10 mouse cellular contexts compared by ENCODE assay signal in the genomic region with DNA sequence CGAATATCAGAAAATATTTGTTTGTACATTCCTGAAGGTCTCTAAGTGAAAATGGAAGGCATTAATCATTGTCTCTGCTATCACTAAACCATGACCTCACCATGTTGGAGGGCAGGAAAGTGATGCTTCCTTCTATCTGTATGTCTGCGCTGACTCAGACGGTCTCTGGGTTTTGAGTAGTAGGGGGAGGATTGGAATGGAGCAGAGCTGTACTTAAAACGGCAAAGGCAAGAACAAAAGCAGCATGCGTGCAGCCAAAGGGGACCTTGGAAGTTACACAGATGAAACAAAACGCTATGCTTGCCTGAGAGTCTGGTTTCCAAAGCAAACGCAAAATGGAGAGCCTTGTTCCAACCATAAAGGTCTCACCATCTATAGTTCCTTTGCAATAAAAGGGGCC. TPM values are rescaled to one million over a fixed set of nuclear protein-coding genes. Genes with fewer than 3 reads are reported as not detected.
DNase-seq lines count a peak whose midpoint lies in the region; ATAC-seq and TF ChIP-seq lines count a peak whose summit lies in the region.
"Had no signal": no experiment of that assay in that cellular context is flagged by ENCODE, and none has a peak within 500 bp of the region (broad histone marks: within the 10 kb centered on the region; RNA-seq: fewer than 3 reads in every experiment).

No protein-coding gene starts in this region.

- no peaks in the 10 kb centered on the region for H3K27me3 ChIP-seq in kidney, embryonic 15.5 days
- H3K27me3 ChIP-seq in forebrain, embryonic 16.5 days (replicated peaks; ENCODE audit: control insufficient read depth, insufficient read depth, low read length): no peaks in the 10 kb centered on the region
- no peaks in the 10 kb centered on the region for H3K27me3 ChIP-seq in myocyte (ENCODE audit: control insufficient read depth, insufficient read depth, insufficient read length)

- H3ac ChIP-seq in myocyte (ENCODE audit: control insufficient read depth, insufficient read length): no peak overlapping the region

- no peaks in the 10 kb centered on the region for H3K36me3 ChIP-seq in kidney, embryonic 15.5 days
- H3K36me3 ChIP-seq in forebrain, embryonic 16.5 days (ENCODE audit: control insufficient read depth, insufficient read depth): 0 out of 2 replicates have a peak, but pooled peaks cover 4% of the 10 kb centered on the region
- no peaks in the 10 kb centered on the region for H3K36me3 ChIP-seq in myocyte (ENCODE audit: control insufficient read depth, insufficient read depth)

- no peak overlapping the region for H3K9ac ChIP-seq in kidney, embryonic 15.5 days
- H3K9ac ChIP-seq in forebrain, embryonic 16.5 days (replicated peaks; ENCODE audit: low read depth, low read length): peak overlapping the region; percentile 22; the same call in 1 of the 2 replicates
- H3K9ac ChIP-seq: liver, postnatal 0 days had no signal

- no peak overlapping the region for H3K4me3 ChIP-seq in kidney, embryonic 15.5 days (replicated peaks)
- H3K4me3 ChIP-seq in forebrain, embryonic 16.5 days (replicated peaks; ENCODE audit: low read length): no peak overlapping the region
- no peak overlapping the region for H3K4me3 ChIP-seq in myocyte

- peak overlapping the region; percentile 15 for H3K27ac ChIP-seq in kidney, embryonic 15.5 days
- peak overlapping the region; percentile 81 for H3K27ac ChIP-seq in forebrain, embryonic 16.5 days (ENCODE audit: low read length)

- WGBS in kidney, embryonic 15.5 days: 41% methylated on average over 7 of the region's 7 CpGs
- 36% methylated on average over 7 of the region's 7 CpGs for WGBS in forebrain, embryonic 16.5 days

- H3K79me2 ChIP-seq in myocyte (ENCODE audit: control insufficient read depth, insufficient read depth): no peaks in the 10 kb centered on the region

- H3K4me1 ChIP-seq in kidney, embryonic 15.5 days: peaks cover 45% of the 10 kb centered on the region
- H3K4me1 ChIP-seq in forebrain, embryonic 16.5 days (replicated peaks; ENCODE audit: control insufficient read depth, insufficient read depth, low read length): peaks cover 36% of the 10 kb centered on the region

- no peaks in the 10 kb centered on the region for H3K9me3 ChIP-seq in kidney, embryonic 15.5 days (replicated peaks)
- no peaks in the 10 kb centered on the region for H3K9me3 ChIP-seq in forebrain, embryonic 16.5 days (ENCODE audit: control insufficient read depth, low read length)

- no peak overlapping the region for H3K4me2 ChIP-seq in kidney, embryonic 15.5 days
- no peak overlapping the region for H3K4me2 ChIP-seq in forebrain, embryonic 16.5 days (ENCODE audit: low read length)
- peak overlapping the region; percentile 35 for H3K4me2 ChIP-seq in myocyte (ENCODE audit: low read depth)

- TF ChIP-seq POLR2A in myocyte (IDR thresholded peaks at IDR 0.05; ENCODE audit: insufficient read length, low read depth): no peak

- no peak for DNase-seq in kidney, adult 9 months
- peak; percentile 67 for DNase-seq in adrenal gland, postnatal 14 days
- no peak for DNase-seq in cerebellum, adult 11-12 months
- DNase-seq in right cerebral cortex, adult 18-20 months: no peak
- DNase-seq in gastrocnemius, postnatal 10 days: no peak
- DNase-seq: liver, postnatal 0 days; thymus, postnatal 25 days had no signal

- no peak for ATAC-seq in kidney, embryonic 15.5 days (replicated peaks; ENCODE audit: low FRiP score)
- peak; percentile 29 for ATAC-seq in forebrain, embryonic 16.5 days
- ATAC-seq: liver, postnatal 0 days had no signal

TF ChIP-seq in myocyte, 11 proteins besides CTCF, POLR2A, EP300 and RAD21:
- TF ChIP-seq E2F4 (IDR thresholded peaks at IDR 0.05; ENCODE audit: insufficient read depth): no peak
- TF ChIP-seq POLR2AphosphoS2 (IDR thresholded peaks at IDR 0.05; ENCODE audit: insufficient read length, low read depth): no peak
- no peak for TF ChIP-seq REST (IDR thresholded peaks at IDR 0.05; ENCODE audit: insufficient read depth, insufficient read length)
- TF ChIP-seq TCF12 (IDR thresholded peaks at IDR 0.05; ENCODE audit: insufficient read depth, poor library complexity, severe bottlenecking): no peak
- TF ChIP-seq CEBPB (IDR thresholded peaks at IDR 0.05; ENCODE audit: insufficient read depth, poor library complexity, severe bottlenecking): no peak
- no peak for TF ChIP-seq TCF3 (IDR thresholded peaks at IDR 0.05; ENCODE audit: insufficient read length, low read depth)
- no peak for TF ChIP-seq USF1 (IDR thresholded peaks at IDR 0.05; ENCODE audit: low read depth)
- TF ChIP-seq MYOD1 (IDR thresholded peaks at IDR 0.05; ENCODE audit: control insufficient read depth in 1 of 3, insufficient read length in 2 of 3, low read depth in 2 of 3): no peak
- TF ChIP-seq MYOG (IDR thresholded peaks at IDR 0.05; ENCODE audit: control insufficient read depth in 1 of 3, insufficient read depth in 1 of 3, insufficient read length in 2 of 3, low read depth in 2 of 3): no peak
TF ChIP-seq in myocyte: peak in this region for 0.

RNA-seq across cellular contexts. Expression of a gene that starts 41.7 kb away (rescaled TPM):
- polyA plus RNA-seq in kidney, embryonic 15.5 days (2015; fragmentation: Nextera tagmentation; extraction: Ambion mirVana): 15.9 and 18.5 TPM in 2 replicates
- 14.6 and 21.9 TPM in 2 replicates for total RNA-seq in adrenal gland, postnatal 14 days (2021)
- 6.3 and 6.9 TPM in 2 replicates for polyA plus RNA-seq in forebrain, embryonic 16.5 days (2015; fragmentation: Nextera tagmentation; extraction: Ambion mirVana)
- 4.2 TPM for polyA plus RNA-seq in myocyte (2012; fragmentation: generic; extraction: Trizol)
- total RNA-seq in gastrocnemius, postnatal 10 days (2021): 1 to 10 TPM; 5.9 to 6.0 TPM
